Mouse (Mus musculus) olfactory bulb, adult 2 months (tissue): ENCODE measurements around the gene Bex1. TPM values are rescaled to one million over a fixed set of nuclear protein-coding genes. Genes with fewer than 3 reads are reported as not detected.
"Not testable (repeated sequence)": the region's sequence is repeated elsewhere in the genome, so short reads cannot be mapped to it uniquely, and the experiment has no call there.

Experiments
- H3K27ac ChIP-seq: fragments of 200-500 bp; 2 replicates; pipeline ENCODE4 v1.5.1; 2012; ENCODE audit warnings: low read depth, low read length; ENCODE audit not compliant: insufficient read depth
- H3K4me1 ChIP-seq: fragments of 200-500 bp; 2 replicates; pipeline ENCODE4 v1.6.1; 2012; ENCODE audit warnings: low read length; ENCODE audit not compliant: control insufficient read depth, insufficient read depth
- H3K4me3 ChIP-seq: fragments of 200-500 bp; 2 replicates; pipeline ENCODE4 v1.5.1; 2012; ENCODE audit warnings: mild to moderate bottlenecking, low read depth, low read length, moderate library complexity; ENCODE audit not compliant: insufficient read depth
- CTCF ChIP-seq: fragments of 200-500 bp; IDR thresholded peaks from 2 replicates; pipeline ENCODE4 v1.5.1; 2012; ENCODE audit warnings: low read depth, mild to moderate bottlenecking, low read length, moderate library complexity; ENCODE audit not compliant: insufficient read depth
- POLR2A ChIP-seq: fragments of 200-500 bp; IDR thresholded peaks from 2 replicates; pipeline ENCODE4 v1.6.1; 2012; ENCODE audit warnings: mild to moderate bottlenecking, low read depth, low read length, moderate library complexity; ENCODE audit not compliant: insufficient read depth
- WGBS: fragments of 180-500 bp; shearing (Covaris S2); methylation state at CpG from one replicate; pipeline ENCODE4 v1.1.7; 2018; 5-methylcytosine and 5-hydroxymethylcytosine counted together
- polyA plus RNA-seq: library from polyadenylated mRNA; stranded (reverse); fragments of >200 nt; gene quantifications from 2 replicates; pipeline ENCODE4 v1.2.4, GENCODE M21; 2012; ENCODE audit warnings: low replicate concordance; ENCODE audit not compliant: missing spikeins, insufficient read depth, insufficient read length

Gene Bex1
- 721 TPM in 1 of 2 replicates, not detected in the other for polyA plus RNA-seq

DNA sequence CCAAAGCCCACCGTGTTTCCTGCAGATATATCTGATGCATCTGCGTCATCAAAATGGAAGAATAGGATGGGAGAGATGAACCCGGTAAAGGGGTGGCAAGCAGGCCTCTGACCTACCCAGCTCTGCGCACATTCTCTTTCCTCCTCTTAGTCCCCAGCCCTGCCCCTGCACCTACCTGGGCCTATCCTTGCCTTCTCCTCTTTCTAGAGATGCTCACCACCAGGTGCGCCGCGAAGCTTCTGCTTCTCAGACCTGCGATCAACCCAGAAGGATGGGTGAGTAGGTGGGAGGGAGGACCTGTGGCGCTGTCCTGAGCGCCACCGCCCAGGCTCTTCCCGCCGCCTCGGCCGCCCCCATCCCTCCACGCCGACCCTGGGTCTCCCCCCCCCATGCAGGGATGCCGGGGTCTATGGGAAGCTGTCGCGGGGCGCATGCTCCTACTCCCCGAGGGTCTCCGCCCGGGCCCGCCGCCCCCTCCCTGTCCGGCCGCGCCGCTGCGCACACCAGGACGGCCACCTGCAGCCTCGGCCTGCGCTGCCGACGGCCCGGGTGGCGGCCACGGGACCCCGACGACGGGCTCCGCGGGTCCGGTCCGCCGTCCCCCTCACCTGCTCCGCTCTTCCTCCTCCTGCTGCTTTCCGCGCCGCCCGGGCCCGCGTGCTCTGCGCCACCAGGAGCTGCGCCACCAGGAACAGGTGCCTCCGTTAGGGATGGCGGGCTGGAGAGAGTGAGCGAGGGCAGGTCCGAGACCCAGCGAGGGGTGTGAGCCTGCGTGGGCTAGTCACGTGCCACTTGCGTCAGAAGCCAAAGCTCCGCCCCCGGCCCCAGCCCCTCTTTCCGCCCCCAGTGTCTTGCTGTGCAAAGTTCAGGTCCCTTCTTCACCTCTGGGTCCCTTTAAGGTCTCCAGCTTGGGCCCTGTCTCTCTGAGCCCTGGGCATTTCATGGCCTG lies at the start of gene Bex1, which contains the start of gene Tceal7:
Gene Bex1, minus strand, starts transcription at position 785 of the 949 bp plus-strand sequence.
Gene Tceal7, plus strand, starts transcription at position 51 of the 949 bp plus-strand sequence.
- not testable (repeated sequence) for H3K27ac ChIP-seq, H3K4me1 ChIP-seq
- WGBS = 22% methylated on average over 21 of the region's 67 CpGs
- peak within 1 kb of the TSS; percentile 48 for H3K4me3 ChIP-seq

DNA sequence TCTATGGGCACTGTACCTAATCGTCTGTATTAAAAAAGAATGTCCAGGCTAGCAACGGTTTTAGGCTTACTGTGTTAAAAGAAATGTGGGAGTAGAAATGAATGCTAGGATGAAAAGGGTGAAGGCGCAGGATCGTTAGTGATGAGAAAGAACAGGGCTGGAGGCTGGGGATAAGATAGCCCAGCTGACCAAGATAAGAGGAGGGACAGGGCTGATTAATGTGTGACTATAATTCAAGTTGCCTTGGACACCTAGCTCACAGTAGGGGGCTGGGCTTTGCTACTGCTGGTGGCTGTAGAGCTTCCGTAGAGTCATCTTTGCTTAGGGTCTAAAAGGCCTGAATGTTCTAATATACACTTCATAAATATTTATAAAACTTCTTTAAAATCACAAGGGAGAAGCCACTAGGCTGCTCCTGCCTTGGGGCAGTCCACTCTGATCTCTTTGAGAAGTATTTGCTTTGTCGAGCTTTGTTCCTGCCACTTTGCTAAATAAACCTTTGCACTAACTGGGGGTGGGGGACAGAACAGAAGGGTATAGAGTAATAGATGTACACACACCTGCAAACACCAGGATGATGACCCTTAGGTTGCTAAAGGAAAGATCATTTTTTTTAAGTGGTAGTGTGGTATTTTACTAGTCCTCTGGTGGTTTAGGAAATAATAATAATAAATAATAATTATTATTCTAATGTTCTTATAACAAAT lies 36.9 kb upstream of the Bex1 start:
- Histone ChIP-seq H3K27ac (no peak overlapping the region), H3K4me1 (no peaks in the 10 kb centered on the region), H3K4me3 (no peak overlapping the region)
- WGBS = 60% methylated on average over 6 of the region's 6 CpGs
- no peak for TF ChIP-seq CTCF
- no peak for TF ChIP-seq POLR2A

DNA sequence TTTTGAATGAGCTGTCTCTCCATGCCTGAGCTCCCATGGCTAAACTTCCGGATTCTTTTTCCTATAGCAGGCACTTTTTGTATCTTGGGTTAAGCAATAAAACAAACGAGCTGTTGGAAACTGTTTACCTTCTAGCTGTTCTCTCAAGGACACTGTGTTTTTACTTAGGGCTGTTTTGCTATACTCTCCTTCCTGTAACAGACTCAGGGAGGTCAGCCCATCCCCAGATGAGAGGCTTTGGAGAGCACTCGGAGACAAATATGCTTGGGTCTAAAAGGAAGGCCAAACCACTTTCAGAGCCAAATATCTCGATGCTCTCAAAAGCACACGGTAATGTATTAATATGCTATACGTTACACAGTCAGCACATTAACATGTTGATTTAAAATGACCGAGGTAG lies 34.4 kb upstream of the Bex1 start:
- 78% methylated on average over 7 of the region's 7 CpGs for WGBS
- TF ChIP-seq POLR2A (no peak), CTCF (no peak)
- no peak overlapping the region for H3K4me3 ChIP-seq

DNA sequence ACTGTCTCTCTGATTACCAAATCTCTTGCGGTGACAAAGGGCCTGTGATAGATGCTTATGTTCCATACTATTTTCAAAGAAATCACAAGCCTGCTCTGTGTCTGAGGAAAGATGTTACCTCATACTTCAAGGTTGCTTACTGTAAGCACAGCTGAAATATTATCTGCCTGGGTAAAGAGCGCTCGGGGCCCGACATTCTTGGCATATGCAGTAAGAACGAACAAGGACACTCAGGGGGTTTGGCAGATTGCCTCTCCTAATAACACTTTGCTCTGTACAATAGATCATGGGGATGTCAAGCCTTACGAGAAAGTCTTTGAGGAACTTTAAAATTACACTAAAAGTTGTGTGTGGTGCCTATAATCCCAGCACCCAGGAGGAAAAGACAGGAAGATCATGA lies 33.5 kb upstream of the Bex1 start:
- no peaks in the 10 kb centered on the region for H3K4me1 ChIP-seq
- H3K27ac ChIP-seq = no peak overlapping the region
- H3K4me3 ChIP-seq = no peak overlapping the region
- WGBS = 59% methylated on average over 6 of the region's 6 CpGs
- no peak for TF ChIP-seq POLR2A

More for the DNA sequence above, 34.4 kb upstream of the Bex1 start:
- Histone ChIP-seq H3K4me1 (no peaks in the 10 kb centered on the region), H3K27ac (no peak overlapping the region)

GRCm38 (mm10) chrX:136245521-136246071 lies 30.3 kb upstream of the Bex1 start:
- Histone ChIP-seq H3K4me1 (no peaks in the 10 kb centered on the region), H3K27ac (peak overlapping the region; percentile 77; the same call in 1 of the 2 replicates), H3K4me3 (peak overlapping the region; percentile 57)
- 18% methylated on average over 15 of the region's 15 CpGs for WGBS
- no peak for TF ChIP-seq CTCF
- no peak for TF ChIP-seq POLR2A

DNA sequence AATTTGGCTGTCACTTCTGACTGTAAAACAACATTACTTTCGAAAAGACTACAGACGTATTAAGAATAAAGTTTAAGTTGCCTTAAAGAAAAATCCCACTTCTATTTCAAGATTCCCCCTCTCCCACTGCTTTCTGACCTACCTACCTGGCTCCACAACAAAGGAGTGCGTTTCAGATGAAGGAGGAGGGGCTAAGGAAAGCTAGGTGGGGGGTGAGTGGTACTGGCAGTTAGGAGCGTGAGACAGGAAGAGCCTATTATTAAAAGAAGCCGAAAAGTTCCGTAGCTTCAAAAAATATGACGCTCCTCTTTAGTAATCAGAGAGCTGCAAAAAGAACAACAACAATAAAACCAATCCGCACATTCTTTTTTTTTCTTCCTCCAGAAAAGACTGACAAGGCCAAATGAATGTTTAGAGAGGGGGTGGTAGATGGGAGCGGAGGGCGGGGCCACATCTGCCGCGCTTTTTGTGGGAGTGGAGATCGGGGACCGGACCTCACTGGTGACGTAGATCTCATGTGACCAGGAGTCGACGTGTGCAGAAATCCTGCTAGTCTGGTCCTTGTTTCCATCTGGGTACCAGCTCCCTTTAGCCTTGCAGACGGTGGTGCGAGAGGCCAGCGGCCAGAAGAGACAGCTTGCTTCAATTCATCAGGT lies 29.4 kb upstream of the Bex1 start, which contains the start of gene Tceal9:
Gene Tceal9, plus strand, starts transcription at position 506 of the 656 bp plus-strand sequence.
- H3K4me1 ChIP-seq = no peaks in the 10 kb centered on the region
- peak within 1 kb of the TSS; percentile 57 for H3K4me3 ChIP-seq
- TF ChIP-seq CTCF (no peak), POLR2A (peak; percentile 35; the same call in 1 of the 2 replicates)
- WGBS = 23% methylated on average over 20 of the region's 20 CpGs
- peak within 1 kb of the TSS; percentile 77; the same call in 1 of the 2 replicates for H3K27ac ChIP-seq

GRCm38 (mm10) chrX:136243181-136243580 lies 27.9 kb upstream of the Bex1 start:
- TF ChIP-seq POLR2A (no peak), CTCF (no peak)
- no peak overlapping the region for H3K4me3 ChIP-seq
- WGBS = 80% methylated on average over 2 of the region's 2 CpGs
- H3K27ac ChIP-seq = no peak overlapping the region
- H3K4me1 ChIP-seq = no peaks in the 10 kb centered on the region

DNA sequence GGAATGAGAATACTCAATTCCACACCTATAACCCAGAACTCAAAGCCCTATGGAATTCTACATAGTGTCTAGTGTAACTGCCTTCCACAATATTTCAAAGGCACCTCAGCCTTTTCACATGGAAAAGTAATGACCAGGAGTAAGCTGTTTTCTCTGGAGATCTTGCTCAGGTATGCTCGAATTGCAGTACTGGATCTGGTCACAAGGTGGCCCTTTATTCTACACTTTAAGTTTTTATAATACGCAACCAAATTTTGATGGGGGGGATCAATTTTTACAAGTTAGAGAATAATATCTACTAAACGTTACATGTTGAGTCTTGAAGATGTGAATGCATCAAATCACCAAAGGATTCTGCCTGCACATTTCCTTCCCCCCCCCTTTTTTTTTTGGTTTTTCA lies 22.8 kb upstream of the Bex1 start:
- H3K27ac ChIP-seq = no peak overlapping the region
- TF ChIP-seq CTCF (no peak), POLR2A (no peak)
- 24% methylated on average over 3 of the region's 3 CpGs for WGBS
- no peaks in the 10 kb centered on the region for H3K4me1 ChIP-seq
- no peak overlapping the region for H3K4me3 ChIP-seq

GRCm38 (mm10) chrX:136227768-136228167 lies 12.5 kb upstream of the Bex1 start:
- Histone ChIP-seq H3K27ac (no peak overlapping the region), H3K4me3 (no peak overlapping the region), H3K4me1 (no peaks in the 10 kb centered on the region)
- 65% methylated on average over 5 of the region's 5 CpGs for WGBS
- TF ChIP-seq POLR2A (no peak), CTCF (no peak)
